Mouse (Mus musculus): ENCODE results near the gene Cks1b.
"Not testable (repeated sequence)": the region's sequence is repeated elsewhere in the genome, so short reads cannot be mapped to it uniquely, and the experiment has no call there.

Cks1b gene

DNA sequence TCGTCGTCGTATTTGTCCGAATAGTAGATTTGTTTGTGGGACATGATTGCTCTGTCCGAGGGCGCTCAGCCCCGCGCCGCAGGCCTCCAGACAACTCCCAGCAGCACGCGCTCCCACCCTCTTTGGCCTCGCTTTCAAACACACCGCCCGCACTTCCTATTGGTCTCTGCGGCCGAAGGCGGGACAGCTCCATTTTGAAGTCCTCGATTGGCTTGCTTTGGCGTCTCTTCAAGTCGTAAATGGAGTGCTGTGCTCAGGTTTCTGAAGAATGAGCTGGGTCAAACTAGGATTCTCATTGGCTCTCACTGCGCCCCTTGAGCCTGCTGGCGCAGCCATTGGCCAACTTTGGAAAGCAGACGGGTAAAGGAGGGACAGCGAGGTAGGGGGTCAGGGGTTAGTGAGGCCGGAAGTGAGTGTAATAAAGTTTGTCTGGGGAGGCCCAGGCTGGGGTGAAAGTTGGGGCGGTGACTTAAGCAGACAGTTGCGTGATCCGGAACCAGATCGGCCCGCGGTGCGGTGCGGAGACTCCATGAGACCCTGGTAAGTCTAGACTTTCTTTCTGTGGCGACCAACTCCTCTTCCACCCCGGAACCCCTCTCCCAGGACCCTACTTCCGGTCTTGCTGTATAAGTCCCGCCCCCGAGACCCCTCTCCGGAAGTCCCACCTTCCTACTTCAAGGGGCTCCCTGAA is at the start of gene Cks1b, which contains the start of gene Shc1:
Cks1b (minus strand) TSS at position 214 of the 691 bp plus-strand sequence.
Shc1 (plus strand) TSS at position 274 of the 691 bp plus-strand sequence.
- peak; percentile 86 to 93 for DNase-seq (ENCODE audit: low spot score in 2 of 2)

DNA sequence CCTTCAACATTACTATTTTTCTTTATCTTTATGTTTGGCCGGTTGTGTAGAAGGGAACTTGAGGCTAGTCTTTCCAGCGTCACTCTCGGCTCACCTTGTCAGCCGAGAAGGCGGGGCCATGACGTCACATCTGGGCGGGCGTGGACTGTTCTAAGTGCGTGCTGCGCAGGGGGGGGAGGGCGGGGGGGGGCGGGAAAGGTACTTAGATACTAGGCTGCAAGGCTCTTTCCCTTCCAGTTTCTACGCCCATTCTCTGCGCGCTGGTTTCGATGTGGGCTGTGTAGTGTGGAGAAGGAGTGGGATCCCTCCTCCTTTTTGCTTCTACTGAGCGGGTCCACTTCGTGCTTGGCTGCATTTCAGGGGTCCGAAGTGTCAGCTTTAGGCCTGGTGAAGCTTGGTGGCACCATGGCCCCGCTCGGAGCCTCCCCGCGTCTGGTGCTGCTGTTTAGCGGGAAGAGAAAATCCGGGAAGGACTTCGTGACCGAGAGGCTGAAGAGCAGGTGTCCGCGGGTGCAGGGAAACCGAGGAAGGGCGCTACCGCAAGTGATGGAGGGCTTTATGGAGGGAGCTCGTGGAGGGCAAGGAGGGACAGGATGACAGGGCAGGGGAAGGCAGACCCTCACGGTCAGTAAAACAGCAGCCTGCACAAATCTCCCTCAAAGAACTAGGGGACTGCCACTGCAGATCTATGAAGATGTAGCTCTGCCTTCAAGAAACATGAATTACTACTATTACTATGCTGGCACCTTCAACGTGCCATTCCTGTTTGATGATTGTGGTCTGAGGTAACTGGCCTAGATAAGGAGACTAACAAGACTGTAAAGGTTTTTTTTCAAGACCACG is 41.0 kb upstream of the Cks1b start:
- peak; percentile 94 to 98 for DNase-seq (ENCODE audit: low spot score in 2 of 2)

DNA sequence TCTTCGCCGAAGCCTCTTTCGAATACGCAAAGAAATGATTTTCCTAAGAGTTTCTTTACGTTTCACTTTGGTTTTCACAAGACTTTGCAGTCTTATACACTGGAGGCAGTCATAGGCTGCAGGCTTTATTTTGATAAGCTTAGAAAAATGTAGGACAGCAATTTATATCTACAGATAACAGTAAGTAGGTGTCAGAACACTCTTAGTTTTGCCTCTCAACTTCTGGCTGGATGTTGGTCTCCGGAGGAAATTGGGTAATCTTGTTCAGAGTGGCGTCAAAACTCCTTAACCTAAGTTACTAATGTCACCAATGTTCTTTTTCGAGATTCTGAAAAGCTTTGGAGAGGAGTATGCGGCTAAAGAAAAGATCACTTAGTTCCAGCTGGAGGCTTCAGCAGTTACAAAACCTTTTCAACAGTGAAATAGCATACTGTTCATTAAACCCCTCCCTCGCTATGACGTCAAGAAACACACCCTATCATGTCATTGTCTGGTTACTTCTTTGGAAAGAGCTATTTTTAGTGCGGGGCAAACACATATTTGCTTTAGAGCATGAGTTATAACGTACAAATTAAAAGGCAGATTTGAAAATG is 40.3 kb upstream of the Cks1b start:
- DNase-seq (ENCODE audit: low spot score in 2 of 2): peak in 1 of 2 experiments; percentile 51

DNA sequence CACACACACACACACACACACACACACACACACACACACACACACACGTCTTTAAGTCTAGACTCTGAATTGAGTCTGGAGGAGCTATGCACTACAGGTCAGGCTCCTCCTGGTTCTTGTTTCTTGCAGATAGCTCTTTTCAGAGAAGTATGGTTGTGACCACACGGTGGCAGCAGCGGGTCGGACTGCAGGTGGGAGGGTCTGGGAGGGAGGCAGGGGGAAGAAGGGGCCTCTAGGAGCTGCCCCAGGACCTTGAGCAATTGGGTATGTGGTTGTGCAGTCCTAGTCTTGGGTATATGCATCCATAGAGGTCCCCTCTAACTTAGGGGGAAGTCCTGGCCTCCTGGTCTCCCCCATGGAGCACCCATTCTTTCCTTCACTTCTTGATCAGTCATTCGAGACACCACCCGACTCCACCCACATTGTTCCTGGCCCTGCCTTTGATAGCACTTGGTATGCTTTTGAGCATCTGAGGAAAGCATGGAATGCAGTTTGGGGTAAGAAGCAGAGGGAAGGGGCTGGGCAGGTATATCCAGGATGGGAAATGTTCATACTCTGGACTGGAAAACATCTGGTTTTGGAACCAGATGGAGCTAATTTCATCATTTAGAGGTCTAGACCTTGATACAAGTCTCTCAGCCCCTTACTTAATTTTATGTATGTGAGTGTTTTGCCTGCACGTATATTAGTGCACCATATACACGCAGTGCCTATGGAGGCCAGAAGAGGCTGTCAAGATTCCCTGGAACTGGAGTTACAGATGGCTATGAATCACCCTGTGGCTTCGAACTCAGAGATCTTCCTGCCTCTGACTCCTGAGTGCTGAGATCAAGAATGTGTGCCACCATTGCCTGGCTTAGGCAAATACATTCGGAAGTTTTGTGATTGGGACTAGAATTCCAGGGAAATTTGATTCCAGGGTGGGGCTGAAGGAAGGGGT is 38.8 kb upstream of the Cks1b start:
- DNase-seq (ENCODE audit: low spot score in 2 of 2): peak; percentile 74 to 91

DNA sequence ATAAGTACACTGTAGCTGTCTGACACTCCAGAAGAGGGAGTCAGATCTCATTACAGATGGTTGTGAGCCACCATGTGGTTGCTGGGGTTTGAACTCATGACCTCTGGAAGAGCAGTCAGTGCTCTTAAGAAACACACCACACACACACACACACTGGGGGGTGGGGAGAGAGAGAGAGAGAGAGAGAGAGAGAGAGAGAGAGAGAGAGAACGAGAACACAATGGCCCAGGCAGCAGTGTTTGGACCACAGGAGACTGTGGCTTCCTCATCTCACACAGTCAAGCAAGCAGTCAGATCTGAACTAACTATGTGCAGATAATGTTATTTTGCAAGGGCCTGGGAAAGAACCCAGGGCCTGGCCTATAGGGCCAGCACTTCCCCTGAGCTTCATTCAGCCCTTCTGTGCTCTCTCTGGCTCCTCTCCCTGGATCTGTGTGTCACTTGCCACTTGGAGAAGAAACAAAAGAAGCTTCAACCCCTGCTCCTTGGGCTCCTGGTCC is 37.7 kb upstream of the Cks1b start:
- no peak for DNase-seq (ENCODE audit: low spot score in 2 of 2)

DNA sequence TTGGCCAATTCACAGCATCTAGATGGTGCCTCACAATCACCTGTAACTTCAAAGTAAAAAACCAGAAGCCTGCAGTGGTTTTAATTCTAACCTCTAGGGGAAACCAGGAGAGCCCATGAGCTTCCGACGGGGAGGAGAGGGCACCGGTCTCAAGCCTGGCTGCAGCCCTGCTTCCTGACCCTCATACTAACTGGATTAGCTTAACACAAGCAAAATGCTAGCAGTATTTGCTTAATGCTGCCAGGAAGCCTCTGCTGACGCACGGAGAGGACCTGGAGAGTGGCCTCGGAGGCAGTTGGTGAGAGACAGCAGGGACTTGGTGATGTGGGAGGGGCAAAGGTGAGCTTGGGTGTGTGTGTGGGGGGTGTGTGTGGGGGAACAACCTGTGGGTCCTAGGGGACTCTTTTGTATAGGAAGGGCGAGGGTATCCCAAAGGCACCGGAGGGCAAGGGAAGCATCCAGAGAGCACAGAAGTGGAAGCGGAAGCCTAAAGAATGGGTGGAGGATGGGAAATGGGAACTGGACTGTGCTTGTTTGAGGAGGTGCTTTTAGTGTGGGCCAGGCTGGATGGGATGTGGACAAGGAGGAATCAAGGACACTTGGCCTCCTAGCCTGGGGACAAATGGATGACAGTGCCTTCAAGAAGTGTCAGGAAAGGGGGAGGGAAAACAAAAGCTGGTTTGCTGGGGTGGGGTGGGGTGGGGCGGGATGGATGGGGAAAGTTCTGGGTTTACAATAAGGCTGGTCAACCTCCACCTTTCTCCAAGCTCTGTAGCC is 36.4 kb upstream of the Cks1b start, which contains the start of gene Pmvk:
Pmvk (plus strand) TSS at position 141 of the 777 bp plus-strand sequence.
- DNase-seq (ENCODE audit: low spot score in 2 of 2): no peak

DNA sequence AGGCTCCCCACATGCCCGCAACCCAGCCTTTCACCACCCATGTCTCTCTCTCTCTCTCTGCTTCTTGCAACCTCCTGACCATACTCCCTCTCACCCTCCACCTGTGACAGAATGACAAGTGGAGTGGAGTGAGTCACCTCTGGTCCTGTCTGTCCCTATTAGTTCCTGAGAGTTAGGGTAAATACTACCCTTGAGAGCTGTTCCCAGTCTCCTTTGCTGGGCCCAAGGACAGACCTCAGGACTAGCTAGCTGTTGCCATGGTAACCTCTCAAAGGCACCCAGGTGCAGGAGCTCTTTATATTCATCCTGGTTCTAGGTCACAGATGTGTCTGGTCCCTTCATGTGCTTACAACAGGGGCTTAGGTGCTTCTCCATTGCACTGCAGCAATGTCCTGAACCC is 33.7 kb upstream of the Cks1b start:
- DNase-seq (ENCODE audit: low spot score in 2 of 2): no peak

DNA sequence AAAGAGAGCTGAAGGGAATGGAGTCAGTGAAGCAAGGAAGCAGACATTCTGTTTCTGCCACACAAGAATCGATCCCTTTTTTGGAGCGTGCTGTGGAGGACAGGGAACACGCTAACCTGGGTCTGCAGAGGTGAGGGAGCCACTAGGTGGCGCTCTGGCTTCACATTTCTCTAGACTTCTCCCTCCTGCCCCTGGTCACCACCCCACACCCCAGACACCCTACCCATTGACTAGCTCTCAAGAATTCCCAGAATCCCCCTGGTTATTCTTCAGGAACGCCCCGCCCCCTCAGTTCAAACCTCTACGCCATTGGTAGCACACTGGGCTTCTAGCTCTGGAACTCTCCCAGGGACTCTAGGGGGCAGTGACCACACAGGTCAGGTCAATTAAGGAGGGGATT is 31.4 kb upstream of the Cks1b start:
- peak; percentile 76 to 88 for DNase-seq (ENCODE audit: low spot score in 2 of 2)

DNA sequence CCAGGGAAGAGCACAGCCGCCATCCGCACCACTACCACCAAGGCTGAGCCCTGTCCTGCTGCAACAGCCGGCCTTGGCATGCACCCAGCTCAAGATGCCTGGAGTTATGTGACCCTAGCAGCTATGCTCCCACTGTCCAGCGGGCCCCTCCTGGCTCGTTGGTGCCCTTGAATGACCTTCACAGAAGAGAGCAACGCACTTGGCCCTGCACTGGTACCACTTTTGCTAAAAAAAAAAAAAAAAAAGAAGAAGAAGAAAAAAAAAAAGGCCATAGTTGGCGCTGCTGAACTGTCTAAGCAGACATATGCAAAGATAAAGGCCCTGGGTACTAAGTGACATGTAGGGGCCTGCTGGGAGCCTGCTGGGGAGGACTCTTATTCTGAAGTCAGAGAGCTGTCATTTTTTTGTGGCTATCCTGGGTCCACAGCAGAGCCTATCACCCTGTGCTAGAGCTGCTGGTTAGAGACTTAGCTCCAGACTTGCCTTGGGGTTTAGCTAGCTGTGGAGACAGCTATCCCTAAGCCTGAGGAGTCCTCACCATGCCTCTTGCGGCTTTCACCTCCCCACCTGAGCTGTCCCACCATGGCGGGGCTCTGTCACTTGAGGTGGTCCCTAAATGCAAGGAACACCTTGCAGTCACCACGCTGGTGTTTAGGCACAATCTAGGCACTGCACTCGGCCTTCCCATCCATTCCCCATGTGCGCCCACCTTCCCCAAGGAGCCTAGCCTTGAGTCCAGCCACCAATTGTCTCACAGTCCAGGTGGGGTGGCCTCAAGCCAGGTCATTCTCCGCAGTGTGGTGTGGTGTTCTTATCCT is 30.7 kb upstream of the Cks1b start:
- peak in 1 of 2 experiments; percentile 57 for DNase-seq (ENCODE audit: low spot score in 2 of 2)

DNA sequence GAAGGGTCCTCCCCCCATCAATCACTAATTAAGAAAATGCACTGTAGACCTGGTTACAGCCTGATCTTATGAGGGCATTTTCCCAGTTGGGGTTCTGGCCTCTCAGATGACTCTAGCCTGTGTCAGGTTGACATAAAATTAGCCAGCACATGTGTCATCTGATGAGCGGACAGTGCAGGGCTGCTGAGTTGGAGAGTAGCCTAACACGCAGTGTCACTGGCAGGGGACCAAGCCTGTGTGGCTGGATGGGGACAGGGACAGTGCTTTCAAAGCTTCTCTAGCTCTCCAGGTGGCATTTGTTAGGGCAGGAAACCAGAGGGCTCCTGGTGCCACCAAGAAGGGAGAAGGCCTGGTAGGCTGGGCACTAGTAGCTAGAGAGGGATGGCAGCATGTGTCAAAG is 22.5 kb upstream of the Cks1b start:
- DNase-seq (ENCODE audit: low spot score in 2 of 2): no peak

DNA sequence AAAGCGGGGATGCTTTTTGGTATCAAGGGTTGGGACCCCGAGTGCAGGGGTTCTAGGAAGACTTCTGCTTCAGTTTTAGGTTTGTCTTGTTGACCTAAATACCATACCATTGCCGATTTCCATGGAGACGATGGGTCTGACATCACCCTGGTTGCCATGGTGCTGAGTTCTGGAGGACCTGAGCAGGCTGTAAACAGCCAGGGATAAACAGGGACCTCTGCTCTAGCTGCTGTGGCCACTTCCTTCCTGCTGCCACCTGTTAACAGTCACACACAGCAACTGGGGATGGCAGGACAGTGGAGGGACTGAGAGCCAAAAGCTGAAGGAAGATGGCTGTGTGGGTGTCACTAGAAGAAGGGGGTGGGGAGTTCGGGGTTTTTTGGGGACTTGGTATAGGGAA is 19.1 kb upstream of the Cks1b start:
- no peak for DNase-seq (ENCODE audit: low spot score in 2 of 2)

DNA sequence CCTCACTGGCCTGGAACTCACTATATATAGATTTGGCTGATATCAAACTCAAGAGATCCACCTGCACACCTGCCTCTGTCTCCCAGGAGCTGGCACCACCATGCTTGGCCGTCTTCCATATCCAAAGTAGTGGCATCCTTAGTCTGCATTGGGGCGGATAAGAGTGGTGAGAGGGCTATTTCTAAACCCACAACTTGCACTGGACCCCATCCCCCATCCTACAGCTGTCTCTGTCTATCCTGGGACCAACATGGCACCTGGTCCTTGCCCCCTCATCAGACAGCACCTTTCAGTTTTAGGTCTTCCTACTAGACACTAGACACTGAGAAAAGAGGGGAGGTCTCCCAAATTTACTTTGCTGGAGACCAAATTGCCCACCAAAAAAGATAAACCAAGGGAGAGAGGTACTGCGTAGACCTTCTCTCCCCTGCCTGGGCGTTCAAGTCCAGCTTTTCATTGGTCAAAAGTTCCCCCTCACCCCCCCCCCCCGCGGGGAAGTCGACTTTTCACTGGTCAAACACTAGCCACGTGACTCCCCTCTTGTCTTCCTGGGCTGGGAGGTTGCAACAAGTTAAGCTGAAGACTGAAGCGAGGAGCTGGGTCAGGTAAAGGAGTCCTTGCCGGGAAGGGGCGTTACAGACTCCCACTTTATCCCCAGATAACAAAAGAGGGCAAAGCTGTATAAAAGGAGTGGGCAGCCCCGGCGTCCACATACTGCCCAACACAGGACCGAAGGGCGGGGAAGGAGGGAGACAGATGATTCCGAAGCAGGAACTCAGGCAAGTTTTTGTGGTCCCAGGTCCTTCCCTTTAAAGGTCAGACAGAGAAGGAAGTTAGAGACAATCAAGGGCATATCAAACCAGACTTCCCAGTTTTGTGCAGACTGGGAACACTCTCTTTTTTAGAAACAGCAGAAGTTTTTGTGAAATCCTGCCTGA is 18.3 kb upstream of the Cks1b start, which contains the start of gene Pbxip1:
Pbxip1 (plus strand) TSS at position 531 of the 938 bp plus-strand sequence.
- peak in 1 of 2 experiments; percentile 64 for DNase-seq (ENCODE audit: low spot score in 2 of 2)

DNA sequence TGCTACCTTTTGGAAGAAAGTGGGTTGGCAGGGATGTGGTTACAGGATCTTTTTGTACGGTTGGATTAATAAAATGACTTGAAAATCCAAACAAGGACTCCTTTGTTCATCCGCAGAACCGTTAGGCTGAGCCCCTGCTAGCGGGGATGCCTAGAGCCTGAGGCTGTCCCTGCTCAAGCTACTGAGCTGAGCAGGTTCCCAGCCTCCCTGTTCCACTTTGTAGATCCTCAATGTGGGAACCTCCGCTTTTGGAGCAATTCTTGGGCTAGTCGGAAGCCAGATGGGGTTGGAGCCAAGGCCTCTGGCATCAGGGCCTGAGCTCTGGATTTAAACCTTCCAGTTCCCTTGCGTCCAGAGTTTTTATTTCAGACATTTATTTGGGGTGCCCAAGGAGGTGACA is 16.9 kb upstream of the Cks1b start:
- no peak for DNase-seq (ENCODE audit: low spot score in 2 of 2)

DNA sequence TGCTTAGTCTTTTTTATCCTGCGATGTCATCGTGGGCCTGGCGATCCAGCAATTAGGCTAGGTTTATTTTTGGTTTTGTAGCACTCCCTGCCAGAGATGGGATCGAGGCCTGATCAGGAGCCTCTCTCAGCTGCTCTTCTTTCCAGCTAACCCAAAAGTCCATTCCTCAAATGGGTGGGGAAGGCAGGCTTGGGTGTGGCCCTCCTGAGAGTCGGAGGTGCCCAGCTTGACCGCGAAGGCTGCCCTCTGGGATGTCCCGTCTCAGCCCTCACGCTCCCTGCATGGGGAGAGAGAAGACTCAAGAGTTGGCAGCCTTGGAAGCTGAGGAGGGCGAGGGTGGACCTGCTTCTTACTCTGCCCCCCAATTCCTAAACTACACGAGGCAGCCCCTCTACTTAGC is 16.3 kb upstream of the Cks1b start:
- no peak for DNase-seq (ENCODE audit: low spot score in 2 of 2)

DNA sequence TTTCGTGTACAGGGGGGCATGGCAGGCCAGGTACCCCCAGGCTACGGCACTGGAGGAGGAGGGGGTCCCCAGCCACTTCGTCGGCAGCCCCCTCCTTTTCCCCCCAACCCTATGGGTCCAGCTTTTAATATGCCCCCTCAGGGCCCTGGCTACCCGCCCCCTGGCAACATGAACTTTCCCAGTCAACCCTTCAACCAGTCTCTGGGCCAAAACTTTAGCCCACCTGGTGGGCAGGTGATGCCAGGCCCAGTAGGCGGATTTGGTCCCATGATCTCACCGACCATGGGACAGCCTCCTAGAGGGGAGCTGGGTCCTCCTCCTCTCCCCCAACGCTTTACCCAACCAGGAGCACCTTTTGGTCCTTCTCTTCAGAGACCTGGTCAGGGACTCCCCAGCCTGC is 14.4 kb upstream of the Cks1b start:
- DNase-seq (ENCODE audit: low spot score in 2 of 2): no peak

DNA sequence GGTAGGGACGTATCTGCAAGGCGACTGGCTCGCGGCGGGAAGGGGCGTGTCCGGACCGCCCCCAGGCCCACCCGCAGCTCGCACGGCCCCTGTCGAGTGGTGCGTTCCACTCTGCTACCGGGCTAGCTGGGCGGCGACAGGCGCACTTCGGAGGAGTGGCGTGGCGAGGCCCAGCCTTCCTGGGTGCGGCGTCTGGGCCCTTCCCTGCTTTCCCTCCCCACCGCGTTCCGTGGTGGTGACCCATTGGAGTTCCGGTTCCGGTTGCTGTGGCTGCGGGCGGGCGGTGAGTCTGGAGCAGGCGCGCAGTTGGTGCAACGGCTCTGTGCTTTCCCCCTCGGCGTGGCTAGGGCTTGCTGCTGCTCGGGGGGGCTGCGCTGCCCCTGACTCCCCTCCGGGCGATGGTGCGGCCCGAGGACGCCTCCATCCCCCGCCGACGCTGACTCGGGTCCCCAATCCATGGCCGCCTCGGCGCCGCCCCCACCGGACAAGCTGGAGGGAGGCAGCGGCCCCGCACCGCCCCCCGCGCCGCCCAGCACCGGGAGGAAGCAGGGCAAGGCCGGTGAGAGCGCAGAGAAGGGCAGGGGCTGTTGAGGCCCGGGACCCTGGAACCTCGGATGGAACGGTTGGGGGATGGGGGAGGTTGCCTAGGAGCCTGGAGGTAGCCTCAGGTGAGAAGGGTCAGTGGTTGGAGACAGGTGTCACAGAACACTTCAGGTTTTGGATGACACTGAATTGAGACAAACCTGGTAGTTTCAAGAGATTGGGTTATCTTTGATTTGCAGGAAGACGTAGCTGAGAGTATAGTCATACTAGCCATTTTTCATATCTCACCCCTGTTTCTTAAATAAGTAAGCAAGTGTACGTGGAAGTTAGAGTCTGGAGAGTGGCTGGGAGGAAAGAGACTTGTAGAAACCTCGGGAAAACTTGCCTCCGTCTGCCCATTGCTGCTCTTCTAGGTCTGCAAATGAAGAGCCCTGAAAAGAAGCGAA is 12.3 kb upstream of the Cks1b start, which contains the start of gene Pygo2:
Pygo2 (plus strand) TSS at position 44 of the 989 bp plus-strand sequence.
- DNase-seq (ENCODE audit: low spot score in 2 of 2): peak; percentile 78 to 90

DNA sequence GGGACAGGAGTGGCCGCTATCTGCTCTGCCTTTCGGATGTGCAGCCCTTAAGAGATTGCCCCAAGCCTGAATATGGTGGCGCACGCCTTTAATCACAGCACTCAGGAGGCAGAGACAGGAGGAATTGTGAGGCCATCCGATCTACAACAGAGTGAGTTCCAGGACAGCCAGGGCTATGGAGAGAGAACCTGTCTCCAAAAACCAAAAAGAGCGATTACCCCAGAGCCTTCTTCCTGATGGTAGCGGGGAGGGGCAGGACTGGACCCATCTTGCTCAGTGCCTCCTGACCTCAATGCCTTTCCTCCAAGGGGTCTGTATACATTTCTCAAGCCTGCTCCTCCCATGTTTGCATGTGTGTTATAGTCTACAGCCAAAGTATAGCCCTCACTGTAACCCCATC is 10.8 kb upstream of the Cks1b start:
- DNase-seq (ENCODE audit: low spot score in 2 of 2): not testable (repeated sequence)

Data from spleen, postnatal 10 days (tissue).